Mouse (Mus musculus) bone marrow macrophage, adult 2 months (primary cell): Measurements from ENCODE around the gene Trim9.

ENCODE experiments used
- CTCF ChIP-seq: IDR thresholded peaks from 2 replicates; pipeline ENCODE4 v1.5.1; 2012; ENCODE audit warnings: low read depth, mild to moderate bottlenecking, low read length, moderate library complexity
- POLR2A ChIP-seq: IDR thresholded peaks from 2 replicates; pipeline ENCODE4 v1.6.1; 2012; ENCODE audit warnings: mild to moderate bottlenecking, low read depth, low read length, borderline replicate concordance

GRCm38 (mm10) chr12:70333253-70333805 lies 14.1 kb downstream of the Trim9 start:
- TF ChIP-seq CTCF (no peak), POLR2A (no peak)
